Mouse (Mus musculus): ENCODE measurements at regions not wholly inside any gene's neighbourhood (a gene's known extent, or its start where the extent isn't known, plus 50 kb on each side); places are given as distances from the start of the nearest gene placed in this dataset.
"Not testable (repeated sequence)": the region's sequence is repeated elsewhere in the genome, so short reads cannot be mapped to it uniquely, and the experiment has no call there.

DNA sequence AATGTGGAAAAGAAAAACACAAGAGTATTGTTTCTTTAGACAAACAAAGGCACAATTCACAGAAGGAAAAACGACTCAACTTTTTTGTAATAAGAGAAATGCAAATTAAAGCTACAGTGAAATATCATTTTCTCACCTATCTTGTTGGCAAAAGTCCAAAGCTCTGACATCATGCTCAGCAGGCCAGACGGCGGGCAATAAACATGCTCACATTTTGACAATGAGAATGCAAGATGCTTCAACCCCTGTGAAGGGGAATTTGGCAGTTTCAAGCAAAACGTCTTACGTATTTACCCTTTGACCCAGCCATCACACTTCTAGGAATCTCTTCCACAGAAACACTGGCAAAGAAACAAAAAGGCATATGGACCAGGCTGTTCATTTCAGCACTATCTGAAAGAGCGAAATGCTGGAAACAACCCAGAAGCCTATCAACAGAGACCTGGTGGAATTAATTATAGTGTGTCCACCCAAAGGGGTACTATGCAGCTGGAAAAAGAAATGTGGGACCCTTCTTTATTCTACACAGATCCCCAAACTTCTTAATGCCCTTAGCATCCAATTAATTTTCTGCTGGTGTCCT lies 203.4 kb upstream of the 2610301B20Rik start:
- WGBS = 30% methylated on average over 6 of the region's 6 CpGs
- Histone ChIP-seq H3K4me3 (ENCODE audit: low read depth, low read length) (no peak overlapping the region), H3K4me1 (ENCODE audit: control insufficient read depth, insufficient read depth) (no peaks in the 10 kb centered on the region), H3K27ac (ENCODE audit: low read depth) (no peak overlapping the region), H3K9ac (replicated peaks; ENCODE audit: low read depth, low read length) (no peak overlapping the region), H3K36me3 (replicated peaks; ENCODE audit: control insufficient read depth, insufficient read depth, low read length) (no peaks in the 10 kb centered on the region), H3K4me2 (ENCODE audit: low read depth, low read length) (no peak overlapping the region), H3K9me3 (replicated peaks; ENCODE audit: control insufficient read depth, low read length) (no peaks in the 10 kb centered on the region), H3K27me3 (ENCODE audit: control insufficient read depth, insufficient read depth, low read length) (no peaks in the 10 kb centered on the region)
- DNase-seq (ENCODE audit: low spot score) = no peak
- TF ChIP-seq EP300 (IDR thresholded peaks at IDR 0.05; ENCODE audit: low read depth) = no peak
- no peak for ATAC-seq (ENCODE audit: insufficient read depth, low read depth)

DNA sequence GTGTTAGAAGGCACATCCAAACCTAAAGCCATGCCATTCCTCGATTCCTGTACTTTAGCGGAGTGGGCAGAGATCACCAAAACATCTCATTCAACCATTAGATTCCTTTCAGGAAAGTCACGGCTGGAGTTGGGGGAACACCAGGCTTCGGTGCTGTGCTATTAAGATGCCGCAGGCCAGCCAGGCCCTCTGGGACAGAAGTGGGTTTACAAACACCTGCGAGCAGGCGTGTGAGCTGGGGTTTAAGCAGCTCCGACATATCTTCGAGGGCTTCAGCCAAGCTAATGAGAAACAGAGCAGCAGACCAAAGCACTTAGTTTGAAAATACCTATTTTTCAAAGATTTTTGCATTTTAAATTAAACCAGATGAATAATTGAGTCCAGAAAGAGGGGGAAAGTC lies 183.2 kb upstream of the 2610301B20Rik start:
- ATAC-seq (ENCODE audit: insufficient read depth, low read depth) = no peak
- Histone ChIP-seq H3K4me2 (ENCODE audit: low read depth, low read length) (no peak overlapping the region), H3K4me1 (ENCODE audit: control insufficient read depth, insufficient read depth) (0 out of 2 replicates have a peak, but pooled peaks cover under 1% of the 10 kb centered on the region), H3K27me3 (ENCODE audit: control insufficient read depth, insufficient read depth, low read length) (no peaks in the 10 kb centered on the region), H3K27ac (ENCODE audit: low read depth) (no peak overlapping the region), H3K9ac (replicated peaks; ENCODE audit: low read depth, low read length) (no peak overlapping the region), H3K36me3 (replicated peaks; ENCODE audit: control insufficient read depth, insufficient read depth, low read length) (no peaks in the 10 kb centered on the region), H3K9me3 (replicated peaks; ENCODE audit: control insufficient read depth, low read length) (no peaks in the 10 kb centered on the region), H3K4me3 (ENCODE audit: low read depth, low read length) (no peak overlapping the region)
- no peak for DNase-seq (ENCODE audit: low spot score)
- no peak for TF ChIP-seq EP300 (IDR thresholded peaks at IDR 0.05; ENCODE audit: low read depth)
- 80% methylated on average over 9 of the region's 9 CpGs for WGBS

DNA sequence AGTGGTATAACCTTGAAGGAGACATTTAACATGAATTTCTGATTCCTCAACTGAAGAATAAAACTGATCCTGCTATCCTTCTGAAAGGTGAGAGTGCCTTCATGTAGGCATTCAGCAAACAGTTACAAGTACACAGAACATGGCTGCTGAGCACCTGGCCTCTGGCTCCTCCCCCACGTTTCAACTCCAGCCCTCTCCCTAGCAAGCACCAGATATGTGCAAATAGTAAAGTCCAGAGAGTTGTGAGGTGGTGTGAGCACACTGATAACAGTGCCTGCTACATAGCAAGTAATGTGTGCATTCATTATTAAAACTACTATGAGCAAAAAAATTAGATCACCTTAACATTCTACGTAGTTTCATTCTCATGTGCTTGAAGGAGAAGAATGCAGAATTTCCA lies 181.4 kb upstream of the 2610301B20Rik start:
- Histone ChIP-seq H3K36me3 (replicated peaks; ENCODE audit: control insufficient read depth, insufficient read depth, low read length) (no peaks in the 10 kb centered on the region), H3K4me1 (ENCODE audit: control insufficient read depth, insufficient read depth) (peaks cover 4% of the 10 kb centered on the region; the same call in 1 of the 2 replicates), H3K9ac (replicated peaks; ENCODE audit: low read depth, low read length) (no peak overlapping the region), H3K27me3 (ENCODE audit: control insufficient read depth, insufficient read depth, low read length) (no peaks in the 10 kb centered on the region), H3K27ac (ENCODE audit: low read depth) (no peak overlapping the region), H3K4me3 (ENCODE audit: low read depth, low read length) (no peak overlapping the region), H3K4me2 (ENCODE audit: low read depth, low read length) (no peak overlapping the region), H3K9me3 (replicated peaks; ENCODE audit: control insufficient read depth, low read length) (no peaks in the 10 kb centered on the region)
- TF ChIP-seq CTCF (IDR thresholded peaks at IDR 0.05; ENCODE audit: low read depth) = no peak
- no peak for TF ChIP-seq EP300 (IDR thresholded peaks at IDR 0.05; ENCODE audit: low read depth)
- DNase-seq (ENCODE audit: low spot score) (no peak), ATAC-seq (ENCODE audit: insufficient read depth, low read depth) (no peak)
- 73% methylated on average over 2 of the region's 2 CpGs for WGBS

DNA sequence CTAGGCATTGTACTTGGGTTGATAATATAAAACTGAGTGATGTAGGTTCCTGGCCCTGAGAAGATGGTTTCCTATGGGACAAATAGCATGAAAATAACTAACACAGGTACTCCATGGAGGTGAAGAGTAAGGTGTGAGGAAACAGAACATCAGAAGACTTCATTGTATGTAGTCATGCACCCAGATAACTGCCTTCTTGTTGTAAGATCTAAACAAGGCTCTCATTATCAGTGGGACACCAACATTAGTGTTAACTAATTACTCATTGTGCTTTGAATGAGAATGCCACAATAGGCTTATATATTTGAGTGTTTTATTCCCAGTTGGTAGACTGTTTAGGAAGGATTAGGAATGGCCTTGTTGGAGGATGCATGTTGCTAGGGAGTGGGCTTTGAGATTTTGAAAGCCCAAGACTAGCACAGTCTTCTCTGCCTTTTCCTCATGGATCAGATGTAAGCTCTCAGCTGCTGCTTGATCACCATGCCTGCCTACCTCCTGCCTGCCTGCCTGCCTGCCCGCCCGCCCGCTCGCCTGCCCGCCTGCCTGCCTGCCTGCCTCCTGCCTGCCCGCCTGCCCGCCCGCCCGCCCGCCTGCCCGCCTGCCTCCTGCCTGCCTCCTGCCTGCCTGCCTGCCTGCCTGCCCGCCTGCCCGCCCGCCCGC lies 180.7 kb upstream of the 2610301B20Rik start:
- TF ChIP-seq EP300 (IDR thresholded peaks at IDR 0.05; ENCODE audit: low read depth) = no peak
- TF ChIP-seq CTCF (IDR thresholded peaks at IDR 0.05; ENCODE audit: low read depth) = no peak
- H3K9ac ChIP-seq (replicated peaks; ENCODE audit: low read depth, low read length) = no peak overlapping the region
- DNase-seq (ENCODE audit: low spot score) = no peak
- H3K36me3 ChIP-seq (replicated peaks; ENCODE audit: control insufficient read depth, insufficient read depth, low read length) = no peaks in the 10 kb centered on the region
- no peaks in the 10 kb centered on the region for H3K9me3 ChIP-seq (replicated peaks; ENCODE audit: control insufficient read depth, low read length)
- H3K4me1 ChIP-seq (ENCODE audit: control insufficient read depth, insufficient read depth) = peaks cover 9% of the 10 kb centered on the region; the same call in 1 of the 2 replicates
- no peak overlapping the region for H3K27ac ChIP-seq (ENCODE audit: low read depth)
- ATAC-seq (ENCODE audit: insufficient read depth, low read depth) = no peak
- peak overlapping the region; percentile 30 for H3K4me3 ChIP-seq (ENCODE audit: low read depth, low read length)
- 55% methylated on average over 5 of the region's 15 CpGs for WGBS
- H3K4me2 ChIP-seq (ENCODE audit: low read depth, low read length) = peak overlapping the region; percentile 51
- no peaks in the 10 kb centered on the region for H3K27me3 ChIP-seq (ENCODE audit: control insufficient read depth, insufficient read depth, low read length)

DNA sequence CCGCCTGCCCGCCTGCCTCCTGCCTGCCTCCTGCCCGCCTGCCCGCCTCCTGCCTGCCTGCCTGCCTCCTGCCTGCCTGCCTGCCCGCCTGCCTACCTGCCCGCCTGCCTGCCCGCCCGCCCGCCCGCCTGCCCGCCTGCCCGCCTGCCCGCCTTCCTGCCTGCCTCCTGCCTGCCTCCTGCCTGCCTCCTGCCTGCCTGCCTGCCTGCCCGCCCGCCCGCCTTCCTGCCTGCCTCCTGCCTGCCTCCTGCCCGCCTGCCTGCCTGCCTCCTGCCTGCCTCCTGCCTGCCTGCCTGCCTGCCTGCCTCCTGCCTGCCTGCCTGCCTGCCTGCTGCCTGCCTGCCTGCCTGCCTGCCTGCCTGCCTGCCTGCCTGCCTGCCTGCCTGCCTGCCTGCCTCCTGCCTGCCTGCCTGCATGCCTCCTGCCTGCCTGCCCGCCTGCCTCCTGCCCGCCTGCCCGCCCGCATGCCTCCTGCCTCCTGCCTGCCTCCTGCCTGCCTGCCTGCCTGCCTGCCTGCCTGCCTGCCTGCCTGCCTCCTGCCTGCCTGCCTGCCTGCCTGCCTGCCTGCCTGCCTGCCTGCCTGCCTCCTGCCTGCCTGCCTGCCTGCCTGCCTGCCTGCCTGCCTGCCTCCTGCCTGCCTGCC lies 180.1 kb upstream of the 2610301B20Rik start:
- WGBS = 37% methylated on average over 12 of the region's 21 CpGs
- DNase-seq (ENCODE audit: low spot score); H3K9me3 ChIP-seq (replicated peaks; ENCODE audit: control insufficient read depth, low read length); H3K9ac ChIP-seq (replicated peaks; ENCODE audit: low read depth, low read length); H3K4me1 ChIP-seq (ENCODE audit: control insufficient read depth, insufficient read depth); H3K36me3 ChIP-seq (replicated peaks; ENCODE audit: control insufficient read depth, insufficient read depth, low read length); H3K27me3 ChIP-seq (ENCODE audit: control insufficient read depth, insufficient read depth, low read length); H3K27ac ChIP-seq (ENCODE audit: low read depth); ATAC-seq (ENCODE audit: insufficient read depth, low read depth): not testable (repeated sequence)
- peak overlapping the region; percentile 30; the same call in 1 of the 2 replicates for H3K4me3 ChIP-seq (ENCODE audit: low read depth, low read length)
- peak overlapping the region; percentile 51 for H3K4me2 ChIP-seq (ENCODE audit: low read depth, low read length)

Measured in heart, postnatal 0 days (tissue).